Mouse (Mus musculus) forebrain, embryonic 16.5 days (tissue): ENCODE results near the gene Celsr1. TPM values are rescaled to one million over a fixed set of nuclear protein-coding genes. Genes with fewer than 3 reads are reported as not detected.
"Not testable (repeated sequence)": the region's sequence is repeated elsewhere in the genome, so short reads cannot be mapped to it uniquely, and the experiment has no call there.

Experiments used
- ATAC-seq: fragments of 200-750 bp; cut with Nextera tagmentation; 2 replicates; pipeline ENCODE4 v1.8.0; 2017; ENCODE audit warnings: mild to moderate bottlenecking, moderate library complexity
- H3K27ac ChIP-seq: fragments of 300-500 bp; sonication (generic); 2 replicates; pipeline ENCODE4 v1.5.1; 2014; ENCODE audit warnings: low read length, control low read depth
- H3K27me3 ChIP-seq: fragments of 300-500 bp; sonication (generic); replicated peaks from 2 replicates; pipeline ENCODE4 v1.6.1; 2014; ENCODE audit warnings: low read length; ENCODE audit not compliant: control insufficient read depth, insufficient read depth
- H3K36me3 ChIP-seq: fragments of 300-500 bp; sonication (generic); 2 replicates; pipeline ENCODE4 v1.6.1; 2014; ENCODE audit not compliant: control insufficient read depth, insufficient read depth
- H3K4me1 ChIP-seq: fragments of 300-500 bp; sonication (generic); replicated peaks from 2 replicates; pipeline ENCODE4 v1.6.1; 2014; ENCODE audit warnings: low read length; ENCODE audit not compliant: control insufficient read depth, insufficient read depth
- H3K4me2 ChIP-seq: fragments of 300-500 bp; sonication (generic); 2 replicates; pipeline ENCODE4 v1.6.1; 2014; ENCODE audit warnings: mild to moderate bottlenecking, low read length, control low read depth
- H3K4me3 ChIP-seq: fragments of 300-500 bp; sonication (generic); replicated peaks from 2 replicates; pipeline ENCODE4 v1.5.1; 2014; ENCODE audit warnings: mild to moderate bottlenecking, low read length, control low read depth
- H3K9ac ChIP-seq: fragments of 300-500 bp; sonication (generic); replicated peaks from 2 replicates; pipeline ENCODE4 v1.6.1; 2014; ENCODE audit warnings: low read depth, low read length, control low read depth
- H3K9me3 ChIP-seq: fragments of 300-500 bp; sonication (generic); 2 replicates; pipeline ENCODE4 v1.6.1; 2016; ENCODE audit warnings: low read length; ENCODE audit not compliant: control insufficient read depth
- WGBS: fragments of 180-500 bp; shearing (Covaris S2); extraction: QIAGEN DNeasy Blood & Tissue Kit; methylation state at CpG from one replicate; pipeline ENCODE4 v1.1.7; 2014; 5-methylcytosine and 5-hydroxymethylcytosine counted together
- polyA plus RNA-seq: library from polyadenylated mRNA; unstranded; fragments of >200 nt; fragmentation: Nextera tagmentation; extraction: Ambion mirVana; gene quantifications from 2 replicates; pipeline ENCODE4 v1.2.1, GENCODE M21; 2015

Gene Celsr1
- polyA plus RNA-seq, 1 experiment from 2014 or later = 4.6 TPM

- WGBS = 92% methylated on average over 7 of the region's 7 CpGs
- H3K27ac ChIP-seq, H3K4me2 ChIP-seq, H3K9ac ChIP-seq, H3K27me3 ChIP-seq, H3K4me1 ChIP-seq, H3K9me3 ChIP-seq, ATAC-seq, H3K4me3 ChIP-seq, H3K36me3 ChIP-seq: not testable (repeated sequence)
Measured at GRCm38 (mm10) chr15:85865913-85866312, 167.7 kb downstream of the Celsr1 start.

DNA sequence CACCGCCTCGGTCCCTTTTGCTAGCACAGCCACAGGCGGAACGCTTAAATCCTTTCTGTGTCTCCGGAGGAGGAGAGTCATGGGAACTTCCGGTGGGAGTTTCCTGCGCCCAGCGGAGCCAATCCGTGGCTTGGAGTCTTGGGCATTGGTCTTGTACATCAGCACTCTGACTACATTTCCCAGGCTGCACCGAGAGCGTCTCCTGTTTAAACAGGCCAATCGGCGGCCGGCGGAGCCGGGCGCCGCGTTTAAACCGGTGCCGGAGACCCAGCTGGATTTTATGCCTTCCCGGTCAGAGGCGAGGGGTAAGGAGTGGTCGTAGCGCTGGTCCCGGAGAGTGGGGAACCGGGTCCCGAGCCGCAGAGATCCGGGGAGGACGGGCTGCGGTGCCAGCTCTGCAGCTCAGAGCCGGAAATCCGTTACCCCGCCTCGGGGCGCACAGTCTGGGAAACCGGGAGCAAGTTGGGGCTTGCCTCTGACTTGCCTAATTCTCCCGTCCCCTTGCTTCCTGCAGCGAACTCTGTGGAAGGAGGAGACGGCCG, 174.0 kb downstream of the Celsr1 start, which contains the start of gene Gtse1:
Gene Gtse1, plus strand, starts transcription at position 256 of the 542 bp plus-strand sequence.
- under 1% methylated on average over 42 of the region's 42 CpGs for WGBS
- peak within 1 kb of the TSS; percentile 73 for H3K4me3 ChIP-seq
- peak within 1 kb of the TSS; percentile 55 for H3K27ac ChIP-seq
- peaks cover 19% of the 10 kb centered on the region for H3K4me1 ChIP-seq
- peak; percentile 100 for ATAC-seq
- 0 out of 2 replicates have a peak, but pooled peaks cover under 1% of the 10 kb centered on the region for H3K36me3 ChIP-seq
- no peaks in the 10 kb centered on the region for H3K9me3 ChIP-seq
- H3K4me2 ChIP-seq = peak within 1 kb of the TSS; percentile 78
- H3K27me3 ChIP-seq = no peaks in the 10 kb centered on the region
- peak within 1 kb of the TSS; percentile 71 for H3K9ac ChIP-seq

GRCm38 (mm10) chr15:85858980-85859489, 174.5 kb downstream of the Celsr1 start:
- no peak; the same call in none of the 2 replicates for ATAC-seq
- WGBS = 6% methylated on average over 15 of the region's 15 CpGs
- H3K4me3 ChIP-seq = peak overlapping the region; percentile 73

DNA sequence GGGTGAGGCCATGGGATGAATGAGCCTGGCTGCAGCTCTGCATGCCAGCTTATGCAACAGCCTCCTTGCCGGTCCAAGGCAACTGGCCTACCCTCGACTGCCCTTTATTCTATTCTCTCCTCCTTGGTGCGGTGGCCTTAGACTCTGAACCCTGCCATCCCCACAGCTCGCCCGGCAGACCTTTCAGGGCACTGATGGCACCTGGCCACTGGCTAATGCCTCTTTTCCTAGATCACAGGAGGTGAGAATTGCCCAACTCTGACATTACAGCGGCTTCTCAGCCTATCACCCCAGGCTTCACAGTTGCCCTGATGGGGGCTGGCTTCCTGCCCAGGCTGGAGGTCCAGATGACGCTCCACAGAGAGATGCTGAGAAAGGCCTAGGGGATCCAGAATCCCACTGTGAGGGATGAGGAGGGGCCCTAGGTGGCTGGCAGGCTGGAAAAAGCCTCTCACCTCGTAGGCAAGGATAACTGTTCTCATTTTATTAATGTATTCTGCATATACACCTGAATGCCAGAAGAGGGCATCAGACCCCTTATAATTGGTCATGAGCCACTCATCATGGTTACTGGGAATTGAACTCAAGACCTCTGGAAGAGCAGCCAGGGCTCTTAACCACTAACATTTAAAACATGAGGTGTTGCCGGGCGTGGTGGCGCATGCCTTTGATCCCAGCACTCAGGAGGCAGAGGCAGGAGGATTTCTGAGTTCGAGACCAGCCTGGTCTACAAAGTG, 181.8 kb downstream of the Celsr1 start:
- H3K4me2 ChIP-seq = no peak overlapping the region
- H3K9me3 ChIP-seq = no peaks in the 10 kb centered on the region
- no peak overlapping the region for H3K4me3 ChIP-seq
- H3K27ac ChIP-seq = no peak overlapping the region
- no peak overlapping the region for H3K9ac ChIP-seq
- H3K4me1 ChIP-seq = no peaks in the 10 kb centered on the region
- no peaks in the 10 kb centered on the region for H3K27me3 ChIP-seq
- ATAC-seq = no peak
- 79% methylated on average over 12 of the region's 12 CpGs for WGBS
- H3K36me3 ChIP-seq = no peaks in the 10 kb centered on the region

More at GRCm38 (mm10) chr15:85858980-85859489, 174.5 kb downstream of the Celsr1 start:
- no peaks in the 10 kb centered on the region for H3K9me3 ChIP-seq
- H3K36me3 ChIP-seq = no peaks in the 10 kb centered on the region
- peak overlapping the region; percentile 55 for H3K27ac ChIP-seq
- peaks cover 19% of the 10 kb centered on the region for H3K4me1 ChIP-seq
- H3K9ac ChIP-seq = peak overlapping the region; percentile 71
- H3K27me3 ChIP-seq = no peaks in the 10 kb centered on the region
- H3K4me2 ChIP-seq = peak overlapping the region; percentile 78

Other genes starting within 250 kb of the Celsr1 start
- gene Cdpf1, start 222.1 kb downstream of the Celsr1 start, polyA plus RNA-seq = 24.1 and 27.8 TPM in 2 replicates
- gene Pkdrej, start 212.0 kb downstream of the Celsr1 start, polyA plus RNA-seq = 0.04 TPM in 2 replicates
- 3.6 and 4.2 TPM in 2 replicates for gene Ttc38, start 201.5 kb downstream of the Celsr1 start, polyA plus RNA-seq
- gene Gtse1, start 174.0 kb downstream of the Celsr1 start, polyA plus RNA-seq = 12.7 and 15.4 TPM in 2 replicates
- 51.2 and 59.1 TPM in 2 replicates for gene Trmu, start 154.5 kb downstream of the Celsr1 start, polyA plus RNA-seq
- gene Gramd4, start 23.9 kb upstream of the Celsr1 start, polyA plus RNA-seq = 56.8 and 57.8 TPM in 2 replicates
- 23.4 and 23.8 TPM in 2 replicates for gene Cerk, start 152.4 kb upstream of the Celsr1 start, polyA plus RNA-seq
- gene Tbc1d22a, start 180.7 kb upstream of the Celsr1 start, polyA plus RNA-seq = 11.6 and 13.4 TPM in 2 replicates